Mouse (Mus musculus) liver, postnatal 0 days (tissue): ENCODE data around the gene Socs2.

Source experiments
- CTCF ChIP-seq: sonication (generic); IDR thresholded peaks from 2 replicates; pipeline ENCODE4 v1.5.1; 2016; ENCODE audit warnings: antibody characterized with exemption, low read depth
- EP300 ChIP-seq: IDR thresholded peaks from 2 replicates; pipeline ENCODE4 v1.6.1; 2016; ENCODE audit warnings: antibody characterized with exemption, low read depth, mild to moderate bottlenecking

DNA sequence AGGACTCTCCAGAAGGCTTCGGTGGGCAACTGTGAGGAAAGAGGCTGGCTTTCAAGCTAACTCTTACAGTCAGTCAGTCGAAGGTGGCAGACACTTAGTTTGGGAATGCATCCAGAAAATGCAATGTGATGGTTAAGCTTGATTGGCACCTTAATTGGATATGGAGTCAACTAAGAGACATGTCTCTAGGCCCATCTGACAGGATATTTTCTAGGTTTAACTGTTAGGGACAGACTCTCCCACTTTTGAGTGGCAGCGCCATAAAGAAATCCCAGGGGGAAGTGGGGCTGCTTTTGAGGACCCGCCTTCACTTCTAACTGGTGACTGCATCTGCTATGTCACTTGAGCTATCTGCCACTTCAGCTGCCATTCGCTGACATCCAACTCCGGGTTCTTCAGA lies 43.6 kb downstream of the Socs2 start:
- no peak for TF ChIP-seq EP300
- TF ChIP-seq CTCF, result no peak
